Mouse (Mus musculus): Measurements from ENCODE around the gene Spata16.

The Spata16 gene

GRCm38 (mm10) chr3:26826958-26827839 is 189.8 kb downstream of the Spata16 start:
- in situ Hi-C loops (cut with MseI, MboI), result no loop called here

GRCm38 (mm10) chr3:26832954-26833353 is 195.5 kb downstream of the Spata16 start:
- in situ Hi-C loops (cut with MseI, MboI), result no loop called here

GRCm38 (mm10) chr3:26834178-26835050 is 197.0 kb downstream of the Spata16 start:
- in situ Hi-C loops (cut with MseI, MboI), result no loop called here

GRCm38 (mm10) chr3:26835051-26835755 is 197.8 kb downstream of the Spata16 start:
- in situ Hi-C loops (cut with MseI, MboI), result no loop called here

GRCm38 (mm10) chr3:26845041-26845440 is 207.6 kb downstream of the Spata16 start:
- in situ Hi-C loops (cut with MseI, MboI), result no loop called here

- in situ Hi-C loops (cut with MseI, MboI), result no loop called here
These were observed 210.5 kb downstream of the Spata16 start for GRCm38 (mm10) chr3:26847935-26848334.

- in situ Hi-C loops (cut with MseI, MboI), result no loop called here
These were observed 212.8 kb downstream of the Spata16 start for GRCm38 (mm10) chr3:26850207-26850606.

GRCm38 (mm10) chr3:26850691-26851563 is 213.5 kb downstream of the Spata16 start:
- in situ Hi-C loops (cut with MseI, MboI), result no loop called here

- in situ Hi-C loops (cut with MseI, MboI), result no loop called here
These were observed 216.1 kb downstream of the Spata16 start for GRCm38 (mm10) chr3:26853557-26853956.

- in situ Hi-C loops (cut with MseI, MboI), result no loop called here
These were observed 237.3 kb downstream of the Spata16 start for GRCm38 (mm10) chr3:26874706-26875105.

- in situ Hi-C loops (cut with MseI, MboI), result no loop called here
These were observed 239.9 kb downstream of the Spata16 start for GRCm38 (mm10) chr3:26877291-26877690.

GRCm38 (mm10) chr3:26916607-26917006 is 279.2 kb downstream of the Spata16 start:
- in situ Hi-C loops (cut with MseI, MboI), result no loop called here

GRCm38 (mm10) chr3:26920986-26921385 is 283.6 kb downstream of the Spata16 start:
- in situ Hi-C loops (cut with MseI, MboI), result no loop called here

GRCm38 (mm10) chr3:26921576-26921975 is 284.2 kb downstream of the Spata16 start:
- in situ Hi-C loops (cut with MseI, MboI), result no loop called here

GRCm38 (mm10) chr3:26923391-26923790 is 286.0 kb downstream of the Spata16 start:
- in situ Hi-C loops (cut with MseI, MboI), result no loop called here

- in situ Hi-C loops (cut with MseI, MboI), result no loop called here
These were observed 286.8 kb downstream of the Spata16 start for GRCm38 (mm10) chr3:26924212-26924611.

- in situ Hi-C loops (cut with MseI, MboI), result no loop called here
These were observed 295.7 kb downstream of the Spata16 start for GRCm38 (mm10) chr3:26933079-26933478.

GRCm38 (mm10) chr3:26936897-26937590 is 299.6 kb downstream of the Spata16 start:
- in situ Hi-C loops (cut with MseI, MboI), result no loop called here

- in situ Hi-C loops (cut with MseI, MboI), result no loop called here
These were observed 329.4 kb downstream of the Spata16 start for GRCm38 (mm10) chr3:26966776-26967175.

GRCm38 (mm10) chr3:26968852-26969513 is 331.6 kb downstream of the Spata16 start:
- in situ Hi-C loops (cut with MseI, MboI), result no loop called here
